In the genomic region with DNA sequence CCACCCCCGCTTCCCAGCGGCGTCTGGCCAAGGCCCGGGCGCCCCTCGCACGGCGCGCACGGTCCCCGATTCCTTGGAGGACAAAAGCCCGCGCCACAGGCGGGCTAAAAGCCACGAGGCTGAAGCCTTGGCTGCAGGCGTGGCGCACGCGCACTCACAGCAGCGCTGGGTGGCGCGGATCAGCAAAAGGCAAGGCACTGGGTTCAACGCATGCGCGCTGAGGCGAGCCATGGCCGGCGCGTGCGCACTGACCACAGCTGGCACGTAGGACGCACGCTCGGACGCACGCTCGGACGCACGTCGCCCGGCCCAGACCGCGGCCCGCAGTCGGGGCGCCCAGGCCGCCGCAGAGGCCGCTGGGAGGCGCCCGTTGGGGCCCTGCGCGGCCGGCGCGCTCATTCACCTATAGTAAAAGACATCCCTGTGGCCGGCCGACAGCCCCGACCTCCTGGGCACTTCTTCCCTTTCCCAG, we compare ENCODE assay signal across 8 mouse cellular contexts. TPM values are rescaled to one million over a fixed set of nuclear protein-coding genes. Genes with fewer than 3 reads are reported as not detected.
A peak's percentile ranks its signal among the peaks of the same experiment; 100 is the strongest.
DNase-seq lines count a peak whose midpoint lies in the region; ATAC-seq and TF ChIP-seq lines count a peak whose summit lies in the region.

No protein-coding gene starts in this region.

- TF ChIP-seq CTCF in liver, embryonic 14.5 days (IDR thresholded peaks at IDR 0.05; ENCODE audit: low read depth): 0 out of 2 replicates have a peak, but pooled peaks have one; percentile 25
- peak; percentile 22 for TF ChIP-seq CTCF in stomach, postnatal 0 days (IDR thresholded peaks at IDR 0.05; ENCODE audit: low read depth)

- H3K4me3 ChIP-seq in brown adipose tissue, adult 24 weeks (ENCODE audit: insufficient read depth, low read depth, low read length): peak overlapping the region; percentile 86
- peak overlapping the region; percentile 93 for H3K4me3 ChIP-seq in heart, embryonic 15.5 days
- H3K4me3 ChIP-seq in liver, embryonic 14.5 days (ENCODE audit: insufficient read depth in 1 of 2, low read depth in 2 of 2, low read length in 2 of 2): peak overlapping the region; percentile 64 to 90
- peak overlapping the region; percentile 73 for H3K4me3 ChIP-seq in neural tube, embryonic 11.5 days (ENCODE audit: low read depth, low read length)
- H3K4me3 ChIP-seq in stomach, postnatal 0 days (ENCODE audit: low read depth, low read length): peak overlapping the region; percentile 78

- H3K27me3 ChIP-seq in heart, embryonic 15.5 days: no peaks in the 10 kb centered on the region
- no peaks in the 10 kb centered on the region for H3K27me3 ChIP-seq in liver, embryonic 14.5 days (ENCODE audit: control insufficient read depth, insufficient read depth, low read length)
- no peaks in the 10 kb centered on the region for H3K27me3 ChIP-seq in neural tube, embryonic 11.5 days (ENCODE audit: control insufficient read depth, insufficient read depth, low read length)
- H3K27me3 ChIP-seq in stomach, postnatal 0 days (ENCODE audit: control insufficient read depth, insufficient read depth, low read length): no peaks in the 10 kb centered on the region

- H3K36me3 ChIP-seq in heart, embryonic 15.5 days: peaks cover 49% of the 10 kb centered on the region
- peaks cover 28% of the 10 kb centered on the region for H3K36me3 ChIP-seq in liver, embryonic 14.5 days (replicated peaks; ENCODE audit: control insufficient read depth, insufficient read depth, low read depth)
- peaks cover 23% of the 10 kb centered on the region for H3K36me3 ChIP-seq in neural tube, embryonic 11.5 days (ENCODE audit: control insufficient read depth, insufficient read depth, low read length)
- H3K36me3 ChIP-seq in stomach, postnatal 0 days (ENCODE audit: control insufficient read depth, insufficient read depth, low read length): peaks cover 22% of the 10 kb centered on the region

- no peak for TF ChIP-seq EP300 in liver, embryonic 14.5 days (IDR thresholded peaks at IDR 0.05; ENCODE audit: low read depth)
- TF ChIP-seq EP300 in stomach, postnatal 0 days (optimal IDR thresholded peaks at IDR 0.05): no peak

- peak; percentile 99 for DNase-seq in CD4-positive, CD25-positive, alpha-beta regulatory T cell, adult 2 months (ENCODE audit: low read depth, low spot score)
- DNase-seq in fibroblast of lung, adult 2 months (ENCODE audit: low read depth): peak; percentile 97
- peak; percentile 97 to 99 for DNase-seq in kidney, postnatal 25 days
- peak; percentile 95 to 96 (median 96) for DNase-seq in liver, embryonic 14.5 days (ENCODE audit: low read depth in 3 of 3, low spot score in 3 of 3)
- DNase-seq in neural tube, embryonic 11.5 days (ENCODE audit: low spot score): peak; percentile 100
- DNase-seq in stomach, postnatal 0 days (ENCODE audit: low spot score): peak; percentile 99

- H3K4me1 ChIP-seq in brown adipose tissue, adult 24 weeks (ENCODE audit: control insufficient read depth, insufficient read depth, insufficient read length, low read length): peaks cover 11% of the 10 kb centered on the region; the same call in 1 of the 2 replicates
- H3K4me1 ChIP-seq in heart, embryonic 15.5 days (replicated peaks): peaks cover 27% of the 10 kb centered on the region
- peaks cover 17 to 19% of the 10 kb centered on the region in 2 experiments for H3K4me1 ChIP-seq in liver, embryonic 14.5 days (replicated peaks; ENCODE audit: control insufficient read depth in 2 of 2, insufficient read depth in 2 of 2, low read length in 1 of 2)
- peaks cover 24% of the 10 kb centered on the region for H3K4me1 ChIP-seq in neural tube, embryonic 11.5 days (ENCODE audit: control insufficient read depth, insufficient read depth, low read length)
- peaks cover 3% of the 10 kb centered on the region for H3K4me1 ChIP-seq in stomach, postnatal 0 days (replicated peaks; ENCODE audit: control insufficient read depth, insufficient read depth)

- peak overlapping the region; percentile 89 for H3K4me2 ChIP-seq in heart, embryonic 15.5 days
- H3K4me2 ChIP-seq in liver, embryonic 14.5 days (ENCODE audit: low read depth): peak overlapping the region; percentile 99
- H3K4me2 ChIP-seq in neural tube, embryonic 11.5 days (ENCODE audit: low read depth): peak overlapping the region; percentile 64
- H3K4me2 ChIP-seq in stomach, postnatal 0 days (replicated peaks; ENCODE audit: low read depth): peak overlapping the region; percentile 82

- WGBS in heart, embryonic 15.5 days: under 1% methylated on average over 59 of the region's 59 CpGs
- WGBS in liver, embryonic 14.5 days (ENCODE audit: insufficient replicate concordance): under 1% methylated on average over 59 of the region's 59 CpGs
- under 1% methylated on average over 59 of the region's 59 CpGs for WGBS in neural tube, embryonic 11.5 days
- WGBS in stomach, postnatal 0 days: under 1% methylated on average over 55 of the region's 59 CpGs

- peak overlapping the region; percentile 96 for H3K9ac ChIP-seq in heart, embryonic 15.5 days
- peak overlapping the region; percentile 95 for H3K9ac ChIP-seq in liver, embryonic 14.5 days (replicated peaks)
- peak overlapping the region; percentile 93 for H3K9ac ChIP-seq in neural tube, embryonic 11.5 days (ENCODE audit: low read length)
- peak overlapping the region; percentile 93 for H3K9ac ChIP-seq in stomach, postnatal 0 days (ENCODE audit: low read length)

- peak; percentile 85 for ATAC-seq in heart, embryonic 15.5 days (replicated peaks; ENCODE audit: insufficient number of reproducible peaks, insufficient read depth, low FRiP score, low read depth)
- ATAC-seq in liver, embryonic 14.5 days (ENCODE audit: insufficient read depth): peak; percentile 80
- peak; percentile 77 for ATAC-seq in neural tube, embryonic 11.5 days (ENCODE audit: insufficient read depth, low FRiP score, low TSS enrichment)
- peak; percentile 88 for ATAC-seq in stomach, postnatal 0 days (ENCODE audit: low FRiP score, low TSS enrichment)

- no peaks in the 10 kb centered on the region for H3K9me3 ChIP-seq in heart, embryonic 15.5 days (replicated peaks)
- H3K9me3 ChIP-seq in liver, embryonic 14.5 days (ENCODE audit: control insufficient read depth, low read length): no peaks in the 10 kb centered on the region
- H3K9me3 ChIP-seq in neural tube, embryonic 11.5 days (ENCODE audit: control insufficient read depth, low read length): no peaks in the 10 kb centered on the region
- H3K9me3 ChIP-seq in stomach, postnatal 0 days (ENCODE audit: control insufficient read depth, low read length): no peaks in the 10 kb centered on the region

- peak overlapping the region; percentile 94 for H3K27ac ChIP-seq in brown adipose tissue, adult 24 weeks (replicated peaks; ENCODE audit: low read depth, low read length)
- H3K27ac ChIP-seq in heart, embryonic 15.5 days: peak overlapping the region; percentile 100
- peak overlapping the region; percentile 97 for H3K27ac ChIP-seq in liver, embryonic 14.5 days
- peak overlapping the region; percentile 98 for H3K27ac ChIP-seq in neural tube, embryonic 11.5 days (ENCODE audit: low read depth, low read length)
- peak overlapping the region; percentile 99 for H3K27ac ChIP-seq in stomach, postnatal 0 days (replicated peaks)

RNA-seq across cellular contexts. Expression of a gene that starts 0.6 kb away (rescaled TPM):
- 79.3 and 90.4 TPM in 2 replicates for polyA plus RNA-seq in brown adipose tissue, adult 24 weeks (2012; ENCODE audit: insufficient read depth, insufficient read length, missing spikeins)
- polyA plus RNA-seq in heart, embryonic 15.5 days (2015; fragmentation: Nextera tagmentation; extraction: Ambion mirVana): 122 and 177 TPM in 2 replicates
- polyA plus RNA-seq in liver, embryonic 14.5 days (2012; rRNA removed): 66.7 and 79.5 TPM in 2 replicates
- polyA plus RNA-seq in liver, embryonic 14.5 days (2014; fragmentation: Nextera tagmentation; extraction: Ambion mirVana): 43.7 and 44.3 TPM in 2 replicates
- 262 and 271 TPM in 2 replicates for polyA plus RNA-seq in neural tube, embryonic 11.5 days (2014; fragmentation: Nextera tagmentation; extraction: Ambion mirVana)
- 81.1 and 82.9 TPM in 2 replicates for polyA plus RNA-seq in stomach, postnatal 0 days (2015; fragmentation: Nextera tagmentation; extraction: Ambion mirVana)

RNA-seq across cellular contexts. Expression of a gene that starts 7.9 kb away (rescaled TPM):
- 2,528 and 2,993 TPM in 2 replicates for polyA plus RNA-seq in brown adipose tissue, adult 24 weeks (2012; ENCODE audit: insufficient read depth, insufficient read length, missing spikeins)
- 1,499 and 1,535 TPM in 2 replicates for polyA plus RNA-seq in heart, embryonic 15.5 days (2015; fragmentation: Nextera tagmentation; extraction: Ambion mirVana)
- 359 and 571 TPM in 2 replicates for polyA plus RNA-seq in liver, embryonic 14.5 days (2012; rRNA removed)
- 729 and 738 TPM in 2 replicates for polyA plus RNA-seq in liver, embryonic 14.5 days (2014; fragmentation: Nextera tagmentation; extraction: Ambion mirVana)
- 494 and 521 TPM in 2 replicates for polyA plus RNA-seq in neural tube, embryonic 11.5 days (2014; fragmentation: Nextera tagmentation; extraction: Ambion mirVana)
- polyA plus RNA-seq in stomach, postnatal 0 days (2015; fragmentation: Nextera tagmentation; extraction: Ambion mirVana): 859 and 899 TPM in 2 replicates

RNA-seq across cellular contexts. Expression of a gene that starts 11.3 kb away (rescaled TPM):
- 3.3 and 3.7 TPM in 2 replicates for polyA plus RNA-seq in brown adipose tissue, adult 24 weeks (2012; ENCODE audit: insufficient read depth, insufficient read length, missing spikeins)
- 4.8 and 5.2 TPM in 2 replicates for polyA plus RNA-seq in heart, embryonic 15.5 days (2015; fragmentation: Nextera tagmentation; extraction: Ambion mirVana)
- polyA plus RNA-seq in liver, embryonic 14.5 days (2012; rRNA removed): 3.2 and 3.3 TPM in 2 replicates
- polyA plus RNA-seq in liver, embryonic 14.5 days (2014; fragmentation: Nextera tagmentation; extraction: Ambion mirVana): 0.55 and 1.1 TPM in 2 replicates
- 12.6 and 15.5 TPM in 2 replicates for polyA plus RNA-seq in neural tube, embryonic 11.5 days (2014; fragmentation: Nextera tagmentation; extraction: Ambion mirVana)
- 4.1 and 4.5 TPM in 2 replicates for polyA plus RNA-seq in stomach, postnatal 0 days (2015; fragmentation: Nextera tagmentation; extraction: Ambion mirVana)

RNA-seq across cellular contexts. Expression of a gene that starts 34.7 kb away (rescaled TPM):
- 11.4 and 15.1 TPM in 2 replicates for polyA plus RNA-seq in brown adipose tissue, adult 24 weeks (2012; ENCODE audit: insufficient read depth, insufficient read length, missing spikeins)
- 41.3 and 67.2 TPM in 2 replicates for polyA plus RNA-seq in heart, embryonic 15.5 days (2015; fragmentation: Nextera tagmentation; extraction: Ambion mirVana)
- polyA plus RNA-seq in liver, embryonic 14.5 days (2012; rRNA removed): 54.7 and 74.7 TPM in 2 replicates
- polyA plus RNA-seq in liver, embryonic 14.5 days (2014; fragmentation: Nextera tagmentation; extraction: Ambion mirVana): 41.9 and 55.4 TPM in 2 replicates
- 177 and 178 TPM in 2 replicates for polyA plus RNA-seq in neural tube, embryonic 11.5 days (2014; fragmentation: Nextera tagmentation; extraction: Ambion mirVana)
- 30.9 and 37.0 TPM in 2 replicates for polyA plus RNA-seq in stomach, postnatal 0 days (2015; fragmentation: Nextera tagmentation; extraction: Ambion mirVana)

RNA-seq across cellular contexts. Expression of a gene that starts 42.5 kb away (rescaled TPM):
- not detected in 2 replicates for polyA plus RNA-seq in brown adipose tissue, adult 24 weeks (2012; ENCODE audit: insufficient read depth, insufficient read length, missing spikeins)
- 0.06 and 0.09 TPM in 2 replicates for polyA plus RNA-seq in heart, embryonic 15.5 days (2015; fragmentation: Nextera tagmentation; extraction: Ambion mirVana)
- 0.08 and 0.10 TPM in 2 replicates for polyA plus RNA-seq in liver, embryonic 14.5 days (2012; rRNA removed)
- polyA plus RNA-seq in liver, embryonic 14.5 days (2014; fragmentation: Nextera tagmentation; extraction: Ambion mirVana): 0.09 TPM in 1 of 2 replicates, not detected in the other
- polyA plus RNA-seq in neural tube, embryonic 11.5 days (2014; fragmentation: Nextera tagmentation; extraction: Ambion mirVana): 0.17 TPM in 1 of 2 replicates, not detected in the other
- 0.07 TPM in 2 replicates for polyA plus RNA-seq in stomach, postnatal 0 days (2015; fragmentation: Nextera tagmentation; extraction: Ambion mirVana)

Comparison
In these comparisons a context has a peak if more than half of its experiments do, and no peak if none do; other contexts are left out.
1. Peak in every context shown above with its lines: DNase-seq, ATAC-seq, H3K4me3 ChIP-seq and H3K27ac ChIP-seq.